Mouse (Mus musculus): ENCODE results near the gene Tmem238l. TPM values are rescaled to one million over a fixed set of nuclear protein-coding genes. Genes with fewer than 3 reads are reported as not detected.

Gene Tmem238l
- polyA plus RNA-seq, 1 experiment from 2014 or later, result not detected

- 42% methylated on average over 4 of the region's 4 CpGs for WGBS
- no peaks in the 10 kb centered on the region for H3K27me3 ChIP-seq (ENCODE audit: low read depth, poor library complexity, severe bottlenecking)
- H3K27ac ChIP-seq, result no peak overlapping the region
- H3K36me3 ChIP-seq, result no peaks in the 10 kb centered on the region
- no peaks in the 10 kb centered on the region for H3K9me3 ChIP-seq (replicated peaks)
- H3K4me3 ChIP-seq, result no peak overlapping the region
- H3K4me1 ChIP-seq, result peaks cover 15% of the 10 kb centered on the region
- DNase-seq (ENCODE audit: low spot score), result no peak
These were observed 55.2 kb downstream of the Tmem238l start for GRCm38 (mm10) chr11:67011635-67012034.

Other genes starting within 250 kb of the Tmem238l start
- not detected in 2 replicates for gene Pirt, start 44.7 kb upstream of the Tmem238l start, polyA plus RNA-seq (2016; fragmentation: Nextera tagmentation; extraction: Ambion mirVana)
- gene Tmem220, start 68.5 kb downstream of the Tmem238l start, polyA plus RNA-seq (2016; fragmentation: Nextera tagmentation; extraction: Ambion mirVana), result 1.1 and 2.0 TPM in 2 replicates
- gene Adprm, start 96.0 kb downstream of the Tmem238l start, polyA plus RNA-seq (2016; fragmentation: Nextera tagmentation; extraction: Ambion mirVana), result 31.3 and 34.0 TPM in 2 replicates
- gene Sco1, start 96.0 kb downstream of the Tmem238l start, polyA plus RNA-seq (2016; fragmentation: Nextera tagmentation; extraction: Ambion mirVana), result 22.8 and 24.7 TPM in 2 replicates
- gene Myh3, start 121.7 kb downstream of the Tmem238l start, polyA plus RNA-seq (2016; fragmentation: Nextera tagmentation; extraction: Ambion mirVana), result 0.24 and 0.78 TPM in 2 replicates
- not detected in 2 replicates for gene Myh2, start 214.4 kb downstream of the Tmem238l start, polyA plus RNA-seq (2016; fragmentation: Nextera tagmentation; extraction: Ambion mirVana)
- gene Myh1, start 243.4 kb downstream of the Tmem238l start, polyA plus RNA-seq (2016; fragmentation: Nextera tagmentation; extraction: Ambion mirVana), result 0.05 TPM in 1 of 2 replicates, not detected in the other